Mouse (Mus musculus) activated CD4-positive, CD25-positive, alpha-beta regulatory T cell (primary cell): Measurements from ENCODE around the gene Lrrc63. TPM values are rescaled to one million over a fixed set of nuclear protein-coding genes. Genes with fewer than 3 reads are reported as not detected.

Source experiments
- polyA plus RNA-seq, 2 experiments: library from polyadenylated mRNA; unstranded; fragments of 100-300 nt; shearing (Covaris generic); gene quantifications; one replicate each; pipeline ENCODE4 v1.2.1; 2017

Lrrc63 gene
- polyA plus RNA-seq, result under 1 TPM in 1 of 2 experiments, not detected in 1; 0.14 TPM

GRCm38 (mm10) chr14:75130501-75131318 is at the start of gene Lrrc63, which contains the start of gene Lcp1:
Gene Lrrc63, minus strand, starts transcription at chr14:75130881.
Gene Lcp1, plus strand, starts transcription at chr14:75131101.

Other genes starting within 250 kb of the Lrrc63 start
- gene Lrch1, start 183.0 kb downstream of the Lrrc63 start, polyA plus RNA-seq, result 10 to 100 TPM; 44.9 to 49.1 TPM
- 1 to 10 TPM in 1 of 2 experiments, under 1 TPM in 1; 0.80 to 1.0 TPM for gene Rubcnl, start 114.9 kb downstream of the Lrrc63 start, polyA plus RNA-seq
- 1,000 to 10,000 TPM in 1 of 2 experiments, 100 to 1,000 TPM in 1; 793 to 1,561 TPM for gene Lcp1, start 220 bp upstream of the Lrrc63 start, polyA plus RNA-seq
- not detected for gene Cpb2, start 111.4 kb upstream of the Lrrc63 start, polyA plus RNA-seq
- gene Zc3h13, start 153.5 kb upstream of the Lrrc63 start, polyA plus RNA-seq, result 10 to 100 TPM; 31.1 to 33.5 TPM